Mouse (Mus musculus): ENCODE data around the gene Srsf3. TPM values are rescaled to one million over a fixed set of nuclear protein-coding genes. Genes with fewer than 3 reads are reported as not detected.

The Srsf3 gene
- total RNA-seq (2012; rRNA removed), result 171 and 266 TPM in 2 replicates
- total RNA-seq (2014; rRNA removed), result 380 and 479 TPM in 2 replicates
- polyA plus RNA-seq (2012; ENCODE audit: insufficient read length, low read depth), result 687 and 712 TPM in 2 replicates

DNA sequence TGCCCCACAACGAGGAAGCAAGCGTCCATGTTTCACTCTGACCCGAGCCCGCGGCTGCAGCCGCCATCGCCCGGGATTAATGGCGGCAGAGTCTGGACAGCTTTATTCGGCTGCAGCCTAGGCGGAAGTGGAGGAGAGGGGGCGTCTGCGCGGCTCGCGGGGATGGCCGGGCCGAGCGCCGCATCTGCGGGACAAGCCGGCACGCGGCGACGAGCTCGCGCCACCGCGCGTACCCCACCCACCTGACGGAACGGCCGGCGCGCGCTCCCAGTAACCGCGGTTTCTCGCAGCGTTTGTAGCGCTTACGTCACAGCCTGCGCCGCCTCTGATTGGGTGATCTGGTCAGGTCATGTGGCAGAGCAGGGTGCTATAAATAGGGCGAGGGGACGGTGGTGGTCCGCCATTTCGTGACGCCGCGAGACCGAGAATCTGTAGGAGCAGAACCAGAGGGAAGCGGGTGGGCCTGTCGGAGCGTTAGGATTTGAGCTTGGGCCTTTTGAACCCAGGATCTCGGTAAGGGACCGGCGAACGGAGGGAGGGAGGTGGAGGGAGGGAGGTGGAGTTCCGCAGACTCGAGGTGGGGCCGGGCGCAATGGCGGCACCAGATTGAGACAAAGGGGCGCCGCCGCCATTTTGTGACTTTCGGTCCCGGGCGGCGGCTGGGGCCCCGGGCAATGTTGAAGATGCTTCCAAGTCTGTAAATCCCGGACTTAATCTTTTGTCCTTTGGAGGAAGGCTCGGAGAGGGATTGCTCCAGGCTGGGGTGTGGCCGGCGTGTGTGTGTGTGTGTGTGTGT lies at the start of gene Srsf3:
TSS of gene Srsf3 (plus strand) at position 355 of the 796 bp plus-strand sequence.
- dilution Hi-C loops (cut with MboI; ENCODE audit: extremely low pct_ligation_motif_present, extremely low pct_unique_long_range_greater_than_20kb, low sequenced_read_pairs), result no loop called here
- Histone ChIP-seq H3K9me3 (replicated peaks; ENCODE audit: low read length) (no peaks in the 10 kb centered on the region), H3K4me3 (replicated peaks in 1 of 3; ENCODE audit: low read depth in 2 of 3, low read length in 2 of 3, poor library complexity in 1 of 3) (peak within 1 kb of the TSS; percentile 73 to 91 (median 76)), H3K27ac (ENCODE audit: insufficient read depth, low read depth) (peak within 1 kb of the TSS; percentile 91), H3K4me2 (ENCODE audit: insufficient read depth, low read depth, poor library complexity, severe bottlenecking) (peak within 1 kb of the TSS; percentile 84), H3K4me1 (ENCODE audit: control insufficient read depth in 1 of 2, insufficient read depth in 2 of 2) (peaks cover under 1 to 16% of the 10 kb centered on the region in 2 experiments; a peak in 3 of 4 replicates), H3K27me3 (replicated peaks) (no peaks in the 10 kb centered on the region), H3K79me2 (replicated peaks; ENCODE audit: control insufficient read depth, extremely low read depth, insufficient read depth, poor library complexity, severe bottlenecking) (peaks cover 48% of the 10 kb centered on the region), H3K9ac (ENCODE audit: insufficient read depth, low read depth) (peak within 1 kb of the TSS; percentile 99), H3K36me3 (replicated peaks in 1 of 2; ENCODE audit: control insufficient read depth in 1 of 2, insufficient read depth in 1 of 2, low read length in 1 of 2) (peaks cover 11 to 24% of the 10 kb centered on the region in 2 experiments)
- TF ChIP-seq NRF1 (IDR thresholded peaks at IDR 0.05; ENCODE audit: low read depth, low read length) (peak; percentile 62), ZMIZ1 (IDR thresholded peaks at IDR 0.05; ENCODE audit: low read depth, low read length) (peak; percentile 98), HCFC1 (IDR thresholded peaks at IDR 0.05; ENCODE audit: low read depth, low read length) (peak; percentile 74), KAT2A (IDR thresholded peaks at IDR 0.05; ENCODE audit: insufficient replicate concordance, low read length) (no peak), CHD2 (IDR thresholded peaks at IDR 0.05; ENCODE audit: low read length) (peak; percentile 95), ELF1 (IDR thresholded peaks at IDR 0.05; ENCODE audit: low read depth, low read length) (peak; percentile 88), TCF12 (IDR thresholded peaks at IDR 0.05; ENCODE audit: low read depth, low read length) (peak; percentile 87), CHD1 (IDR thresholded peaks at IDR 0.05; ENCODE audit: low read depth, low read length) (no peak; the same call in 1 of the 2 replicates), POLR2A (IDR thresholded peaks at IDR 0.05; ENCODE audit: low read depth, low read length) (peak; percentile 99), MXI1 (IDR thresholded peaks at IDR 0.05; ENCODE audit: low read depth, low read length) (peak; percentile 88; the same call in 1 of the 2 replicates), JUN (IDR thresholded peaks at IDR 0.05; ENCODE audit: insufficient read depth, low read depth, low read length) (no peak), IRF4 (IDR thresholded peaks at IDR 0.05; ENCODE audit: low read depth, low read length) (no peak), MEF2A (IDR thresholded peaks at IDR 0.05; ENCODE audit: borderline replicate concordance, low read depth, low read length) (no peak; the same call in 1 of the 2 replicates), POLR2AphosphoS2 (IDR thresholded peaks at IDR 0.05; ENCODE audit: low read depth, low read length) (peak; percentile 98), RCOR1 (conservative IDR thresholded peaks at IDR 0.05; ENCODE audit: low read depth, low read length) (no peak), TBP (conservative IDR thresholded peaks at IDR 0.05; ENCODE audit: low read depth, low read length) (peak; percentile 96), USF1 (IDR thresholded peaks at IDR 0.05; ENCODE audit: low read depth, low read length) (peak; percentile 93), NELFE (IDR thresholded peaks at IDR 0.05; ENCODE audit: low read depth, low read length) (peak; percentile 99), MAFK (IDR thresholded peaks at IDR 0.05; ENCODE audit: insufficient replicate concordance, low read length) (no peak), USF2 (conservative IDR thresholded peaks at IDR 0.05; ENCODE audit: low read depth, low read length) (peak; percentile 84)
- in situ Hi-C loops (cut with MboI; ENCODE audit: low pct_ligation_motif_present, low pct_unique_long_range_greater_than_20kb, low sequenced_read_pairs), result no loop called here
- DNase-seq (ENCODE audit: extremely low read depth), result peak; percentile 98
